Mouse (Mus musculus): ENCODE measurements around the gene Pus3.

- TF ChIP-seq EP300 (optimal IDR thresholded peaks at IDR 0.05) (no peak), CTCF (IDR thresholded peaks at IDR 0.05; ENCODE audit: low read depth) (peak; percentile 47)
Measured at GRCm38 (mm10) chr9:35569571-35570534, 11.5 kb downstream of the Pus3 start, which contains the start of the genes Pate2 and Hyls1.
